Mouse (Mus musculus): ENCODE data around the gene Rps2.
A peak's percentile ranks its signal among the peaks of the same experiment; 100 is the strongest.
"Not testable (repeated sequence)": the region's sequence is repeated elsewhere in the genome, so short reads cannot be mapped to it uniquely, and the experiment has no call there.

Gene Rps2

DNA sequence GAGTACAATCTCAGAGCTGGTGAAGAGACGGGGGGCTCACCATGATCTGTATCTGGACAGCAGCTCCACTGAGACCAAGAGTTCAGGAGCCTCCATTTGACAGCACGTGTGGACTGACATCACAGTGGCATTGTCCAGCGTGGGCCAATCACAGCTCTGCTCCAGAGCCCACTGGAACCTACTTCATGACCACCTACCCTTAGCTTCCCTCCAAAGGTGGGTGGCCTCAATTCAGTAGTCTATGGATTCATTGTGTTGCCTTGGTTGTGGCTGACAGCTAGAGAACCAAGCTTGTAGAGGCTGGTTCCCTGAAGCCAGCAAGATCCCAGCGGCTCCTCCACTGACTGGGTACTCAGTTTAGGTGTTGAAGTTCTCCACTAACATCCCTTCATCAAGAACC is at the start of gene Rps2, which contains the start of gene Rnf151:
Gene Rps2, plus strand, starts transcription at position 174 of the 400 bp plus-strand sequence.
Gene Rnf151, minus strand, starts transcription at position 121 of the 400 bp plus-strand sequence.
- DNase-seq (ENCODE audit: low read depth, low spot score) = no peak

DNA sequence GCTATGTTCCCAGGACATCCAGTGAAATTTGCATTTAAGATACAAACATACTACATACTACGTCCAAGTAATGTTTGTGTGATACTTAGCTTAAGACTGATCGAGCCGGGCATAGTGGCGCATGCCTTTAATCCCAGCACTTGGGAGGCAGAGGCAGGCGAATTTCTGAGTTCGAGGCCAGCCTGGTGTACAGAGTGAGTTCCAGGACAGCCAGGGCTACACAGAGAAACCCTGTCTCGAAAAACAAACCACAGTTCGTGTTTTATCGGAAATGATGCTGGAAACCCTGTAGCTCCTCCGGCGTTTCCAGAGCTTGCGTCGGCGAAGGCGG is 48.7 kb upstream of the Rps2 start:
- DNase-seq (ENCODE audit: low read depth, low spot score) = not testable (repeated sequence)

DNA sequence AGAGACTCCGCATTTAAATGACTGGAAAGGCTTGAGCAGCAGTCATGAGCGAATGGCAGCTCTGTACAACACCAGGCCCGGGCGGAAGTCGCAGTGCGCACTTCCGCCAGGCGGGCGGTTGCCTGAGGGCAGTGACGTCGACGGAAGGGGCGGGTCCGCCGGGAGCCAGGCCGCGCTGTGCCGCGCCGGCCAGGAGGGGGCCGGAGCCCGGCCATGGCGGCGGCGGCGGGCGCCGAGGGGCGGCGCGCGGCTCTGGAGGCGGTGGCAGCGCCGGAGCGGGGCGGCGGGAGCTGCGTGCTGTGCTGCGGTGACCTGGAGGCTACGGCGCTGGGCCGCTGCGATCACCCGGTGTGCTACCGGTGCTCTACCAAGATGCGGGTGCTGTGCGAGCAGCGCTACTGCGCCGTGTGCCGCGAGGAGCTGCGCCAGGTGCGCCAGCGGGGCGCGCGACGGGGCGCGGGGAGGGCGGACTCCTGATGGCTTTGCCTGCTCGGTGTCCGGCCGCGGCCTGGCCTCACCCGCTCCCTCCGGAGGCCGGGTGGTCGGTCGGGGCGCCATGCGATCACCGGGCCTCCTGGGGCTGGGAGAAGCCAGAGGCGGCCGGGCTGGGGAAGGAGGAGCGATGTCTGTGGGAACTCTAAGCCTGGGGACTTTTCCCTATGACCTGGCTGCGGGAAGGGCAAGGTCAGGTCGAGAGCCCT is 48.2 kb upstream of the Rps2 start, which contains the start of gene Zfp598:
Gene Zfp598, plus strand, starts transcription at position 143 of the 701 bp plus-strand sequence.
- DNase-seq (ENCODE audit: low read depth, low spot score) = peak; percentile 82

DNA sequence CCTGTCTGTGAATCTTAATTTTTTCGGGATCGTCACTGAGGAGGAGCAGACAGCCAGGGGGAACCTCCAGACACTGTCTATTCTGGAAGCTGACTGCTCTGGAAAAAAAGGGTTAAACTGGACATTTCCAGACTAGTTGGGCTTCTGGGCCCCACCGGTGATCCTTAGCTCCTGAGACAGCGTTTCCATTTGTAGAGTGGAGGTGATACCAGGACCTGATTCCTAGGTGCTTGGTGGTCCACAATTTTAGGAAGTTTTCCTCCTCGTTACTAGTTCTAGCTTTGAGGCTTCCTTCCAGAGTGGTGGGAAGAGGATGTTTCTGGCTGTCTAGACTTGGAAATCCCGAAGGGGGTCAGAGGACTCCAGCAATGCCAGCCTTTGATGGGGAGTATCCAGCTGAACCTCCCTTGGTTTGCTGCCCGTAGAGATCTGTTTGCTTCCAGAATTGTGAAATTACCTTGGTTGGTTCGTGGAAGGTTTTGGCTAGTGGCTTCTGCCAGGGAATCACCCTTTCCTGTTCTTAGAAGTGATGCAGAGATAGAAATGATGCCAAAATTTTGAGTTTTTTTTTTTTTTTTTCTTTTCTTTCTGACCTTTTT is 47.6 kb upstream of the Rps2 start:
- no peak for DNase-seq (ENCODE audit: low read depth, low spot score)

DNA sequence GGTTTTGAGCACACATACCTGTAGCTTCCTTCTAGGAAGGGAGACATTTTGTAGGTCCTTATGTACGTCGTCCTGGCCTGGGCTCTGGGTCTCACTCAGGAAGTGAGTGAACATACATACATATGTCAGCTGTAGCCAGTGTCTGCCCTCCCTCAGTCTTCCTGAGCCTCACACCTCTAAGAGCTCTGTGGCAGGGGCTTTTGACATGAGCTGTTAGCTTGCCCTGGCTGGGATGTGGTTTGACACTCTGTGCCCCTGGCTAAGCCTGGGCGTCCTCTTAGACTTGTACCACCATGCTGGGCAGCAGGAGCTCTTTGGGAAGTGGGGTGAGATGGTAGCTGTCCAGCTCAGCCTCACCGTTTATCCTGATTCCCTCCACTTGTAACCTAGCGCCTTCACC is 46.6 kb upstream of the Rps2 start:
- DNase-seq (ENCODE audit: low read depth, low spot score) = no peak

DNA sequence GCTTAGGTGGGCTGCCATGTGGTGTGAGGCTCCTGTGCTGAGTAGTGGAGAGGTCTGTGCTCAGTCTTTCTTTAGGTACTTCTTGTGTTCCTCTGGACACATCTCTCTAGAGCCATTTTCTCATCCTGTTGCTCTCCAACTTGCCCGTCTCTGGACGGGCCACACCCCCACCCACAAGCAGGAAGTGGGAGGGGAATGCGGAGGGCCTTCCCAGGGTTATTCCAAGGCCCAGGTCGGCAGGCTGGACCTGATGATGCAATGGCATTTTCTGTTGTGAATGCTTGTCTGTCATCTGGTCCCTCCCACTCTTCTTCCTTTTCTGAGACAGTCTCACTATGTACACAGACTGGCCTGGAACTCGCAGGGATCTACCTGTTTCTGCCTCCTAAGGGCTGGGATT is 45.8 kb upstream of the Rps2 start:
- DNase-seq (ENCODE audit: low read depth, low spot score) = no peak

DNA sequence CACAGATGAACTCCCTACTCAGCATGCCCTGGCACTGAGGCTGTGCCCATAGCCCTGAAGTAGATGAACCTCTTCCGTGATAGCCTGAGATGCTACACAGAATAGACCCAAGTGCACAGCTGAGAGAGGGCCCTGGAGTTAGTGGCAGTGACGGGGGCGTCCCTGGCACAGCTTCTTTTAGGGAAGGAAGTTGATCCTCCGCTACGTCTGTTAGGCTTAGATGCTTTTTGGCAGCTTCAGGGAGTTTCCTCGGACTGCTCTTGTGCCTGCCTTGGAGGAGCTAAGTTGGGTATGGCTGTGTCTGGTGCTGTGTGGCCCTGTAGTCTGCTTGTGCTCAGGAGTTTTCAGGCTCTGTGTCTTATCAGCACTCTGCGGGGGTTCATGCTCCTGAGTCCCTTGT is 43.6 kb upstream of the Rps2 start:
- no peak for DNase-seq (ENCODE audit: low read depth, low spot score)

DNA sequence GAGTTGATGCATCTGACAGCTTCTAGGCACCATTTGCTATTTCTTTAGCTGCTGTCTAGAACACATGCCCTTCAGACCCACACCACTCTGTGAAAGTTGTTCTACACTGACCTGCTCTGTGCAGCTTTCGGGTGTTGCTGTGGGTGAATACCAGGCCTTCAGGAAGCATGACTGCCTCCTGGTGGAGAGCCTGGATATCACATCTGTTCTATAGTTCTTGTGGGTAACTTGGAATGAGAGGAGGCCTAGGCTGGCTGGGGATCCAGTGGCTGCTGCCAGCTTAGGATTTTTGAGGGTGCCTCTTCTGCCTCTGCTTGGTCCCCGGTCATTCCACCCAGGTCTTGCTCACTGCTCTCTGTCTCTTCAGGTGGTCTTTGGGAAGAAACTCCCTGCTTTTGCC is 41.7 kb upstream of the Rps2 start:
- DNase-seq (ENCODE audit: low read depth, low spot score) = no peak

DNA sequence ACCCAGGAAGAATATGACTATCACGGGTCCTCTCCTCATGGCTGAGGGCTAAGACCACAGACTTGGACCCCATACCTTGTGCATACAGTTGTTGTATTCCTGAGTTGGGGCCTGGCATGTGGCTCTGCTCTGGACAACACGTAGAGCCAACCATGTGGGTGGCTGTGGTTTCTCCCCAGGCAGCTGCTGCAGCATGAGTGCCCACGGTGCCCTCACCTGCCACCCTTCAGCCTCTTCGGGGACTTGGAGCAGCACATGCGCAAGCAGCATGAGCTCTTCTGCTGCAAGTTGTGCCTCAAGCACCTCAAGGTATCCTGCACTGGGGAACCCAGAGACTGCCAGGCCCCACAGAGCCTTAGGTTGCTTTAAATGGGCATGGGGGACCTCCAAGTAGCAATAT is 41.0 kb upstream of the Rps2 start:
- DNase-seq (ENCODE audit: low read depth, low spot score) = no peak

DNA sequence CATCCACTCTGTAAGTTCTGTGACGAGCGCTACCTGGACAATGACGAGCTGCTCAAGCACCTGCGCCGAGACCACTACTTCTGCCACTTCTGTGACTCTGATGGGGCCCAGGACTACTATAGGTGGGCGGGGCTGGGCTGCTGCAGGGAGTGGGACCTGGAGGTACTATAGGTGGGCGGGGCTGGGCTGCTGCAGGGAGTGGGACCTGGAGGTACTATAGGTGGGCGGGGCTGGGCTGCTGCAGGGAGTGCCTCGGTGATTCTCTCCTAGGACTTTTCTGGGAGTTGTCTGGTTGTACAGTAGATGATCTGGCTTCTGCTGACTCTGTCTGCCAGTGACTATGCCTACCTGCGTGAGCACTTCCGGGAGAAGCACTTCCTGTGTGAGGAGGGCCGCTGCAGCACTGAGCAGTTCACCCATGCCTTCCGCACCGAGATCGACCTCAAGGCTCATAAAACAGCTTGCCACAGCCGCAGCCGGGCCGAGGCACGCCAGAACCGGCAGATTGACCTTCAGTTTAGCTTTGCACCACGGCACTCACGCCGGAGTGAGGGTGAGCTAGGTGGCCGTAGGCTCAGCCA is 40.3 kb upstream of the Rps2 start:
- DNase-seq (ENCODE audit: low read depth, low spot score) = no peak

DNA sequence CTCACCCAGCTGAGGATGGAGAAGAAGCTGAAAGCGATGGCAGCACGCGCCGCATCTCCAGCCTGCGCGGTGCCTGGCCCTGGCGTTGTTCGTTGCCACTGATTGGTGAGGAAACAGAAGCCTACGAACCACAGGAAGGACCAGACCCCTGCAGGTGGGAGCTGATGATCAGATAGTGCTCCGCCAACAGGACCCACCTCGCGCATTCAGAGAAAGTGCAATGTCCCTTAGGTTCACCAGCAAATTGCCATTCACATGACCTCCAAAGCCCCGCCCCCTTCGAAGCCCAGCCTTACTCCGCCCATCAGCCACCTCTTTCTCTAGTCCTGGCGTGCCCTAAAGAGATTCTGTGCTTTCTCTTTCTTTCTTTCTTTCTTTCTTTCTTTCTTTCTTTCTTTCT is 31.4 kb upstream of the Rps2 start:
- no peak for DNase-seq (ENCODE audit: low read depth, low spot score)

DNA sequence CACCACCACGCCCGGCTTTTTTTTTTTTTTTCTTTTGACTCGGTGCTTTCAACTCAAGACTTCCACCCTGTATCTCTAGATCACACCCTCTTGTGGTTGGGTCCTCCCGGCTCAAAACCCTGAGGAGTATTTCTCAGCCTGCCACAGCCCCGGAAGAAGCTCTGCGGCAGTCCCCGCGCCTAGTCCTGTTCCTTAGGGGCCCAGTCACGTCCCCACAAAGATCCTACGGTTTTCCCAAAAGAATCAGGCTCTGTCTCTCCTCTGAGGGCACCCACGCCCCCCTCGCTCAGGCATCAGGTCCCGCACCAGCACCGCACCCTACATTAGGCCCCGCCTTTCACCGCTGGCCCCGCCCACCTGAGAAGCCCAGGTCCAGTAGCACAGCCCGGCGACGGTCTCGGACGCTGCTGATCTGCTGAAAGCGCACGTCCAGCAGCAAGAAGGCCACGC is 30.7 kb upstream of the Rps2 start:
- DNase-seq (ENCODE audit: low read depth, low spot score) = no peak

DNA sequence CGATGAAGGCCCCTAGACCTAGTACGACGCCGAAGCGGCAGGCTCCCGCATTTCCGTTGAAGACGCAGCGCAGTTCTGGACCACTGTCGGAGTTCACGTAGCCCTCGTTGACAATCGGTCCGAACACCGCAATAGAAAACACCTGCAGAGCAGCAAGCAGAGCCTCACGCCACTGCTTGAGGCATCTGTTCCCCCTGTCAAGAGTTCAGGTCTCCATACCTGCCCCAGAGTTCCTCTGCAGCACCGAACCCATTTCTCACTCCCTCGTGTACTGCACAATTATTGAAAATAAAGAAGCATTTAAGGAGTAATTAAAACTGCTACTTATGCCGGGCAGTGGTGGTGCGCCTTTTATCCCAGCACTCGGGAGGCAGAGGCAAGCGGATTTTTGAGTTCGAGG is 30.3 kb upstream of the Rps2 start:
- DNase-seq (ENCODE audit: low read depth, low spot score) = no peak

DNA sequence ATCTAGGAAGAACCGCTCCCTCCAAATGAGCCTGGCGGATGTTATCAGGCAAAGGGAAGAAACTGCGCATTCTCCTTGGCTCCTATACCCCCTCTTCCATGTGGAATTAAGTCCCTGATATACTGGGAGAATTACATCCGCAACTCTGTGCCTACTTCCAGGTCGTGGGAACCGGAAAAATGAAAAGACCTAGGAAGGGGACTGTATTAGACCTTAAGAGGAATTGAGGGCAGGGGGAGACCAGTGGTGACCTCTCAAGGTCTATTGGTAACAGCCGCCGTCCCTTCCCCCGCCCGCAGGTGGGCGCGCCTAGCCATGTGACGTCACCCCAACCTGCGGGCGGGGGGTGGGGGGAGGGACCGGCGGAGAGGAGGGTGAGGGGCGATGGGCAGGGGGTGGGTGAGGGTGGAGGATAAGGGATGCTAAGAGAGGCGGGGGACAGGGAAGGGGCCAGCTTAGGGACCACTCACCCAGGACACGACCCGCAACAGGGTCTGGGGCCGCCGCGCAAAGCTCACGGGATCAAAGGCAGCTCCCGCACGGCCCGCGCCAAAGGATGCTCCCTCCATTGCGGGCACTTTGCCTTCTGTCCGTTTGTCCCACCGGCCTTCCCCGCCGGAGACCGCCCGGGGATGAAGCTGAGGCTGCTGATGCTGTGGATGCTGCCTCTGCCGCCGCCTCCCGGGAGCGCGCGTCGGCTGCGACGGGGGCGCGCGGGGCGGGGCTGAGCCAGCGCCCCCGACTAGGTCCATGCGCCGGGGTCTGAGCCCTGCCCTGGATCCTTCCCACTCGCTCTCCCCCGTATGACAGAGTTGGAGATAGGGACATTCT is 28.4 kb upstream of the Rps2 start, which contains the start of gene Syngr3:
Gene Syngr3, minus strand, starts transcription at position 705 of the 831 bp plus-strand sequence.
- no peak for DNase-seq (ENCODE audit: low read depth, low spot score)

DNA sequence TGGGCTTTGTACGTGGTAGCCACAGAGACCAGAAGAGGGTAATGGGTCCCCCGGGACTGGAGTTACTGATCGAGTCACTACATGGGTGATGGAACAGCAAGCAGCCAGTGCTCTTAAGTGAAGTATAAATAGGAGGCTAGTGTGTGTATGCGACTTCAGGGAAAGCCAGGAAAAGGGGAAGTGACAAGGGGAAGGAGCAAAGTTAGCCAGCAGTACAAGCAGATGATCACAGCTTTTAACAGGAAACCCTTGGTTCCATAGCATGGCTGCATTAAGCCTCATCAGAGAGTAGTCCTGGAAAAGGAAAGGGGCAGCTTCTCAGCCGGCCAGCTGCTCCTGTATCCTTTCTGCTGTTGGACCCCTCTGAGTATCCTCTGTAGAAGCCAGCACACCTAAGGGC is 25.5 kb upstream of the Rps2 start:
- no peak for DNase-seq (ENCODE audit: low read depth, low spot score)

DNA sequence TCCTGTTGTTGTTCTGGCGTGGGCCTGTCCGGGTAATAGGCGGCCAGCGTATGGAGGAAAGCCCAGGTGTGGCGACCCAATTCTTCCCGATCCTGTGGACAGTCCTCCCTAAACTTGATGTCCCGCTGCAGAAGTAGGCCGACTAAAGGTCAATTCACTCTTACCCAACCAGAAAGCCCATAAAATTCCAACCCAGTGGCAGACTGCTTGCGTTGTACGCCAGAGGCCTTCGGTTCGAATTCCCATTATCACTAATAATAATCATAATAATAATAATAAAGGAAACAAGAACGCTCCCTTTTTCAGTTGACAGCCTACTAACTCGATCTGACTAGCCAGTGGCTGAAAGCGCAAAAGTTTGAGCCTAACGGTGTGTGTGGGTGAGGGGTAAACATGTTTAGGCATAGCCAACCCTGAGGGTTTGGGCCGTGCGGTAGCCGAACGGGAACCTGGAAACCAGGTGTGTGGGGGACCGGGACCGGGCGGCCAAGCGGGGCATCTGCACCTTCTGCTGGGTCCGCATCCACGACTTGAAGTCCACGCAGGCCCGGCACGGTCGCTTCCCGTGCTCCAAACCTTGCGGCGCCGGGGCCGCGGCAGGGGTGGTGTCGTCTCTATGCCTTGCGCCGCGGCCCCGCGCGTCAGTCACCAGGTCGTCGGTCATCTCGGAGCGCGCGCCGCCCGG is 22.4 kb upstream of the Rps2 start:
- no peak for DNase-seq (ENCODE audit: low read depth, low spot score)

DNA sequence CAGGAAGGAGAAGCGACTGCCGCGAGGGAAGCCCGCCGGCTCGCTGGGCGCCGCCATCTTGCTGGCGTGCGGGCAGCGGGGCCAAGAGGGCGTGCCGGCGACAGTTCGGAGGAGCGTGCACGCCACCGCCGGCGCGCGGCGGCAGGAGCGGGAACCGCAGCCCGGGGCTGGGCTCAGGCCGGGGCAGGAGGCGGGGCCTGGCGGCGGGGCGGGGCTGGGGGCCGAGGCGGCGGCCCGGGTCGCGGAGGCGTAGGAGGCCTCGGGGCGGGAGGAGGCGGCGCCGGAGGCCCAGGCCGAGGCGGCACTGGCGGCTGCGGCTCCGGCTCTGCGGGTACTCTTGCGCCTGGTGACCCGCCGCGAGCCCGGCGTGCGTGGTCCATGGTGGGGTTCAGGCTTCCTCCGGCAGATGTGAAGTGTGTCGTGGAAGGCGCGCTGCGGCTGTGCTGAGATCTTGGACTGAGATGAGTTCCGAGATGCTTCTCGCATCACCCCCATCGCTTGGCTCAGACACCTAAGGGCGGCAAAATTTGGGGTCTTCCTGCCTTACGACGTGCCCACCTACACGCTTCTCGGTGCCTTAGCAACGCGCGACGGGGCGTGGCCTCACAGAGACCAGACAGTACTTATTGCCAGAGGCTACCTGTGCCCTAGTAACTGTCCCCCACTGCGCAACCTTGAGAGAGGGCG is 21.8 kb upstream of the Rps2 start, which contains the start of the genes Gfer and Noxo1:
Gene Gfer, minus strand, starts transcription at position 146 of the 687 bp plus-strand sequence.
Gene Noxo1, plus strand, starts transcription at position 224 of the 687 bp plus-strand sequence.
- DNase-seq (ENCODE audit: low read depth, low spot score) = no peak

DNA sequence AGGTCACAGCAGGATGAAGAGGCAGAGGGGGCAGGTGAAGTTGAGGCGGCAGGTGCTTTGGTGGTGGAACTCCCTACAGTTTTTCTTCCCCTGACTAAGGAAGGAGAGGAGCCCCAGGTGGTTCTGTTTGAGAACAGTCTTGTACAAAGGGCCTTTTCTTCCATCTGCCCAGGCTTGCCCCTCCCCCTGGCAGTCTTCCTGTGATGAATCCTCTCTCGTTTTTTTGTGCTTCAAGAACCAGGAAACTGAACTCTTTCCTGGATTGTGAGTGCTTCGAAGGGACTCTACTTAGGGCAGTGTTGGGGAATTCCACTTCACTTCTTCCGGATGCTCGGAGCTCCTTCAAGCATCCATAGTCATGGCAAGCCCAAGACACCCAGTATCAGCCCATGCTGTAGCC is 19.9 kb upstream of the Rps2 start:
- DNase-seq (ENCODE audit: low read depth, low spot score) = no peak

DNA sequence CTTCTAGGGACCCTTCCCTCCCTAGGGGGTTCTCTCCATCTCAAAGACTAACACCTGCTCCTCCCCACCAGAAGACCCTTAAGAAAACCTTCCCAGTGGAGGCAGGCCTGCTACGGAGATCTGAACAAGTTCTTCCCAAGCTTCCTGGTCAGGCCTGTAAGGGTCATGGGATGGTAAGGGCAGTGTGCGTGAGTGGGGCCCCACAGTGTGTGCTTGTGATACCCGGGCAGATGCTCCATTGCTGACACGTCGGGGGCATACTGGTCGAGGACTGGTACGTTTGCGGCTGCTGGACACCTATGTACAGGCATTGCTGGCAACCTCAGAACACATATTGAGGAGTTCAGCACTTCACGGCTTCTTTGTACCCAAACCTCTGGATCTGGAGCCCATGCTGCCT is 19.2 kb upstream of the Rps2 start:
- DNase-seq (ENCODE audit: low read depth, low spot score) = no peak

DNA sequence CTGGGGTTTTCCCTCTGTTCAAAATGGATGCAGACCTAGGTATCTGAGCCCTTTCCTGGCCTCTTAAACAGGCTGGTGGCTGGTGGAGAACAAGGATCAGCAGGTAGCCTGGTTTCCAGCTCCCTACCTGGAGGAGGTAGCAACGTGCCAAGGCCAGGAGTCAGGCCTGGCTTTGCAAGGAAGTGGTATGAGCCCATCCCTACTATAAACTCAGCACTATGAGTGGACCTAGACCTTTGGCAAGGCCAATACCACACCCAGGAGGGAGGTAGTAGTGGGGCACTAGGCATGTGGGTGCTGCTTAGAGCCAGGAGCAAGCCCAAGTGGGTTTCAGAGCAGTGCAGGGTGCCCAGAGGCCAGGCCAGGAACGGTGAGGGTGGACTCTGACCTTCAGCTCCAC is 18.4 kb upstream of the Rps2 start:
- DNase-seq (ENCODE audit: low read depth, low spot score) = no peak

DNA sequence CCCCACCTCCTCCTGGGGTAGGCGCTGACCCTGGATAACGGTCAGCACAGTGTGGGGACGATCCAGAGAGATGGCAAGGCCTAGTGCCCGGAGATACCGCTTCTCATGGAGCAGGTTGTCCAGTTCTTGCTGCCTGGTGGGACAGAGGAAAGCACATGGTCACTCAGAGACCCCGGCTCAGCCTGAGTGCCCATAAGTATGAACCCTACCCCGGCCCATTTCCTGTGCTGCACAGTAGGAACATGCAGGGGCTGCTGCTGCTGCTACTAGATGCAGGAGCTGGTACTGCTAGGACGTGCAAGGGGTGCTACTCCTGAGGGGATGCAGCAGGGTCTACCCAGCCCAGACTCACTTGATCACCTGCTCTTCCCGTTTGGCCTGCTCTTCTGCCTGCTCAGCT is 16.7 kb upstream of the Rps2 start:
- DNase-seq (ENCODE audit: low read depth, low spot score) = no peak

Measured in brain, embryonic 18.5 days (tissue).